Mouse (Mus musculus): Measurements from ENCODE around the gene Rnh1. TPM values are rescaled to one million over a fixed set of nuclear protein-coding genes. Genes with fewer than 3 reads are reported as not detected.
A peak's percentile ranks its signal among the peaks of the same experiment; 100 is the strongest.

The Rnh1 gene
- polyA plus RNA-seq, 1 experiment from 2014 or later, result 64.3 TPM

DNA sequence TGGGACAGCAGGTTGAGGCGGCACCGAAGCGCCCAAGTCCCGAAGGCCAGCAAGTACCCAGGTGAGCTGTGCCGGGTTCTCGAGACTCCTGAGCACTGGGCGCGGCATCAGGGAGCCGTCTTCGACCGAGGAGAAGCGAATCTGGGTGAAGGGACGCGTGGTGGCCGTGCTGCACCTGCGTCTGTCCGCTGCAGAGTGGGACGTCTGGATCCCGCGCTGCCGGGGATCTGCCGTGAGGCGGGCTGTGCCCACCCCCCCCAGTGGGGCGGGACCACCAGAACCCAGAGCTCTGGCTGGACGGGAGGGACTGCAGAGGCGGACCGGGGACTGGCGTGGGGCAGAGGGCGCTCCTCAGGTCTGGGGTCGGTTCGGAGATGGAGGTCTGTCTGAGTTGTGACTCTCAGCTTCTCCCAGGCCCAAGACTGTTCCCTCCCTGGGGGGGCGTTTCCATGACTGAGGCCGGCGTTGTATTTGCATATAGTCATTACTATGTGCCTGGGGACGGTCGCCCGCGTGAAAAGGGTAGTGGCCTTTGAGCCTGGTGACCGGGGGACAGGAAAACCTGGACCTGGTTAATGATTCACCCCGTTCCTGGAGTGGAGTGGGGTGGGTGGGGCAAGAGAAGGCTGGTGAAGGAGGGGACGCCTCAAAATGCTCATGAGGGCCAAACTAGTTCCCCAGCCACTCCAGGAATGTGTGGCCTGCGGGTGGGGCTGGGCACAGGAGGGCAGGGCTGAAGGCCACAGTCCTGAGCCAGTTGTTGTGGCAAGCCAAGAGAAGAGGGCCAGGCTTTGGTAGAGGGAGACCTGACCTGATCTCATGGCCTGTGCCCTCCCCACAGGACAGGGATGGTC lies 43.5 kb upstream of the Rnh1 start:
- WGBS (ENCODE audit: insufficient replicate concordance), result 1% methylated on average over 42 of the region's 42 CpGs
- peaks cover 97% of the 10 kb centered on the region for H3K4me1 ChIP-seq (replicated peaks)
- no peaks in the 10 kb centered on the region for H3K9me3 ChIP-seq (replicated peaks)
- peak overlapping the region; percentile 89 for H3K9ac ChIP-seq
- ATAC-seq (ENCODE audit: insufficient read depth), result peak; percentile 49
- H3K4me2 ChIP-seq, result peak overlapping the region; percentile 100
- peaks cover 35% of the 10 kb centered on the region for H3K36me3 ChIP-seq (replicated peaks)
- H3K27ac ChIP-seq (replicated peaks), result peak overlapping the region; percentile 92
- H3K4me3 ChIP-seq (replicated peaks), result peak overlapping the region; percentile 80
- H3K27me3 ChIP-seq, result no peaks in the 10 kb centered on the region

DNA sequence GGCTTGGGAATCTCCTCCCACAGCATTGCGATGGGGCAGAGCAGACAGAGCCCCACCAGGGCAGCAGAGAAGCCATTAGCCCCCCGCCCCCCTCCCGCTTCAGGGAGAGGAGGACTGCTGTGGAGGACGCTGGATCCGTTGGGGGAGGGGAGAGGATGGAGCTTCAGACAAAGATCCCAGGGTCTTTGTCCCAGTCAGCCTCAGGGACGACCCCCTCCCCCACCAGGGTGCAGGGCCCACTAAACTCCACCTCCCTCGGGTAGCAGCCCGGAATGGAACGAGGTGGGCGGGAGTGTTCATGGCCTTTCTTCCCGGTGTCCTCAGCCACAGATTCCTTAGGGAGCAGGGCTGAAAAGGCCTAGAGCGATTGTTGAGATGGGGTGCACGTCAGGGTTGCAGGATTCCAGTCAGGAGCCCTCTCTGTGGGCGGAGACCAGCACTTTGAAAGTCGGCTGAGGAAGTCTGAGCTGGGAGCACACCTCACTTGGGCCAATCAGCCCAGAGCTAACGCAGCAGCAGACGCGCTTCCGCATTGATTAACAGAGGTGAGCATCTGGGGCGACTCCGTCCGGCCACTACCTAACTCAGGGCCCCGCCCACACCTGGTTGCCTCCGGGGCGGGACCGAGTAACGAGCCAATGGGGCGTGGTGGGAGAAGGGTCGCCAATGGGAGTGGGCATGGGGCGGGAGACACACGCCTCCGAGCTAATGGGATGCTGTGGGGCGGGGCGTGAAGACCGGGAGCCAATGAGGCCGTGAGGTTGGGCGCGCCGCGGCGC lies 42.6 kb upstream of the Rnh1 start, which contains the start of gene Rassf7:
TSS of gene Rassf7 (plus strand) at position 760 of the 779 bp plus-strand sequence.
- Histone ChIP-seq H3K36me3 (replicated peaks) (peaks cover 31% of the 10 kb centered on the region), H3K4me2 (peak within 1 kb of the TSS; percentile 100), H3K9me3 (replicated peaks) (no peaks in the 10 kb centered on the region), H3K27ac (replicated peaks) (peak within 1 kb of the TSS; percentile 92), H3K27me3 (0 out of 2 replicates have a peak, but pooled peaks cover 4% of the 10 kb centered on the region), H3K9ac (peak within 1 kb of the TSS; percentile 89), H3K4me3 (replicated peaks) (peak within 1 kb of the TSS; percentile 80), H3K4me1 (replicated peaks) (peaks cover 97% of the 10 kb centered on the region)
- ATAC-seq (ENCODE audit: insufficient read depth), result peak; percentile 94
- 4% methylated on average over 41 of the region's 41 CpGs for WGBS (ENCODE audit: insufficient replicate concordance)

DNA sequence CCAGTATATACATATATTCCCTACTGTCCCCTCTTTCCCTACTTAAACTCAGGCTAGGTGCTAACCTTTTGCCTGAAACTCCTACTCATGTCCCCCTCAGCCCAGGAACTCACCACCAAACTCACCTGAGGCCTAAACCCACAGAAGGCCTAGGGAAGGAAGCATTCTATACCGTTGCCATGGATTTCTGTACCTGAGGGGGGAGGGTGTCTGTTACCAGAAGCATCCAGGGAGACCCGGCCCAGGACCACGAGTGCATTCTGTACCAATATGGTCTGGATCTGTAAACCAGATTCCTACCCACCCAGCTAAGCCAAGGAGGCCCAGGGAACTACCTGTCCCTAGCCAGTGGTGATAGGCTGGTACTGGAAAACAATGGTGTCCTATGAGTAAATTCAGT lies 41.7 kb upstream of the Rnh1 start:
- Histone ChIP-seq H3K27me3 (0 out of 2 replicates have a peak, but pooled peaks cover 4% of the 10 kb centered on the region), H3K27ac (replicated peaks) (peak overlapping the region; percentile 92), H3K4me1 (replicated peaks) (peaks cover 97% of the 10 kb centered on the region), H3K9ac (no peak overlapping the region), H3K36me3 (replicated peaks) (peaks cover 22% of the 10 kb centered on the region), H3K9me3 (replicated peaks) (no peaks in the 10 kb centered on the region), H3K4me2 (no peak overlapping the region; the same call in 1 of the 2 replicates), H3K4me3 (replicated peaks) (no peak overlapping the region)
- no peak for ATAC-seq (ENCODE audit: insufficient read depth)
- 81% methylated on average over 3 of the region's 3 CpGs for WGBS (ENCODE audit: insufficient replicate concordance)

DNA sequence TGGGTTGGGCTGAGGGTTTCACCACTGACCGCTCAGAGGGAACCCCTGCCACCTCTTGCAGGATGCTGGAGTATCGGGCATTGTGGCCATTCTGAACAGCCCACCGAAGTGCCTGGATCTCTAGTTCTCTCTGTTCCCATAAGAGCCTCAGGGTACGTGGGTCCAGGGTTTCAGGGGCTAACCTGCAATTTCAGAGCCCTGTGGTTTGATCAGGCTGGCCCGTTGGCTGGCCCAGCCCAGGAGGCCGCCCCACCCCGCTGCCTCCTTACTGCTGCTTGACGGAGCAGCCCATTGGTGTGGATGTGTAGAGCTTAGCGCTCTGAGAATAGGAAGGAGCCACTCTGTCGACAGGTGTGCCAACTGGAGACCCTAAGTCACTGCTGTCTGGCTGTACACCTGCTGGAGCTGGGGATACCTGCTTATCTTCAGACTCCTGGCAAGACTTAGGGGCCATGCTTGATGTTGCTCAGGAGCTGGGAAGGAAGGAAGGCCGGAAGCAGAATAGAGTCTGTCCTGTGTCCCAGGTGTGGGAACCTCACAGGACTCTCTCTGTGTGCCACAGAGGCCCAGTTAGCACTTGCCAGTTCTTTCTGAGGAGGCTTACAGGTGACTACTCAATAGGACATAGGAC lies 41.1 kb upstream of the Rnh1 start, which contains the start of gene Lmntd2:
TSS of gene Lmntd2 (minus strand) at position 476 of the 631 bp plus-strand sequence.
- peak within 1 kb of the TSS; percentile 100 for H3K4me2 ChIP-seq
- H3K27ac ChIP-seq (replicated peaks), result peak within 1 kb of the TSS; percentile 92
- peak within 1 kb of the TSS; percentile 80 for H3K4me3 ChIP-seq (replicated peaks)
- H3K9ac ChIP-seq, result peak within 1 kb of the TSS; percentile 57
- peaks cover 16% of the 10 kb centered on the region for H3K36me3 ChIP-seq (replicated peaks)
- ATAC-seq (ENCODE audit: insufficient read depth), result no peak
- no peaks in the 10 kb centered on the region for H3K9me3 ChIP-seq (replicated peaks)
- peaks cover 97% of the 10 kb centered on the region for H3K4me1 ChIP-seq (replicated peaks)
- 88% methylated on average over 11 of the region's 11 CpGs for WGBS (ENCODE audit: insufficient replicate concordance)
- 0 out of 2 replicates have a peak, but pooled peaks cover 4% of the 10 kb centered on the region for H3K27me3 ChIP-seq

DNA sequence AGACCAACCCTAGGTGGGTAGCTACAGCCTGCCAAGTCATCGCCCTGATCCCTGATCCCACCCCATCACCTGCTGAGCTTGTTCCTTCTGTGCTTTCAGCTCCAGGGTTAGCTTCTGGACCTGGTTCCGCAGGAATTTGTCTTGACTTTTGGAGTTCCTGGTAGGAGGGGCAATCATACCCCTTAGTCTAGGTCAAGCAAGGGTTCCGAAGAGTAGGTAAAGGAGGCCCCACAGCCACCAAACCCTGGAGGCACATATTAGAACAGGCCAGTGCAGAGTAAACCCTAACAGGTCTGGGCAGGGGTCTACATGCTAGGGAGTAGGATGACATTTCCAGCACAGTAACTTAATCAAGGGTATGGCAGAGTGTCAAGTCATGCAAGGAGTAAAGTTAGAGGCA lies 40.5 kb upstream of the Rnh1 start:
- WGBS (ENCODE audit: insufficient replicate concordance), result 81% methylated on average over 3 of the region's 3 CpGs
- Histone ChIP-seq H3K4me3 (replicated peaks) (no peak overlapping the region), H3K27me3 (0 out of 2 replicates have a peak, but pooled peaks cover 4% of the 10 kb centered on the region), H3K9ac (no peak overlapping the region), H3K27ac (replicated peaks) (peak overlapping the region; percentile 92), H3K36me3 (replicated peaks) (peaks cover 11% of the 10 kb centered on the region), H3K4me1 (replicated peaks) (peaks cover 97% of the 10 kb centered on the region), H3K9me3 (replicated peaks) (no peaks in the 10 kb centered on the region), H3K4me2 (no peak overlapping the region)
- ATAC-seq (ENCODE audit: insufficient read depth), result no peak

DNA sequence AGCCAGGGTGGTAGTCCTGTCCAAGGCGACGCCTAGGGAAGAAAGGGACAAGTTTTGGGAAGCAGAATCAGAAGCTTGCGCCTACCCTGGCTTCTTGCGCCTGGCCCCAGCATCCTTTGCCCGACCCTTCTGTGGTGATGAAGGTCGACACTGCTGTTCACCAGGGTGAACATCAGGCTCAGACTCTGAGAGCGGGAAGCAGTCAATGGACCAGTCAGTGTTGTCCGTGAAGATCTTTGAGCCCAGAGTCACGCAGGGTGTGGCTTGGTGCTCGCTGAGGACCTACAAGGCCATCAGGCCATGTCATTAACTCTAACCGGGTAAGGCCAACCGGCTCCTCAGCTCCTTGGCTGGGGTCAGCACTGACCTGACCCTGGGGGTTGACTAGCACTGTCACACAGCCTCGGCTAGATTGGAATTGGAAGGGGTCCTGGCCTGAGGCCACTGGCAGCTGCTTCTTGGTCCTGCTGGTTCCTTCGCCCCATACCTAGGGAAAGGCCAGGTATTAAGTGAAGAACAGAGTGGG lies 38.0 kb upstream of the Rnh1 start:
- Histone ChIP-seq H3K9ac (peak overlapping the region; percentile 15; the same call in 1 of the 2 replicates), H3K27ac (replicated peaks) (peak overlapping the region; percentile 91; the same call in 1 of the 2 replicates), H3K4me2 (peak overlapping the region; percentile 74; the same call in 1 of the 2 replicates), H3K4me3 (replicated peaks) (no peak overlapping the region), H3K9me3 (replicated peaks) (no peaks in the 10 kb centered on the region), H3K27me3 (0 out of 2 replicates have a peak, but pooled peaks cover 4% of the 10 kb centered on the region), H3K4me1 (replicated peaks) (peaks cover 98% of the 10 kb centered on the region), H3K36me3 (replicated peaks) (no peaks in the 10 kb centered on the region)
- 81% methylated on average over 14 of the region's 14 CpGs for WGBS (ENCODE audit: insufficient replicate concordance)
- ATAC-seq (ENCODE audit: insufficient read depth), result no peak

DNA sequence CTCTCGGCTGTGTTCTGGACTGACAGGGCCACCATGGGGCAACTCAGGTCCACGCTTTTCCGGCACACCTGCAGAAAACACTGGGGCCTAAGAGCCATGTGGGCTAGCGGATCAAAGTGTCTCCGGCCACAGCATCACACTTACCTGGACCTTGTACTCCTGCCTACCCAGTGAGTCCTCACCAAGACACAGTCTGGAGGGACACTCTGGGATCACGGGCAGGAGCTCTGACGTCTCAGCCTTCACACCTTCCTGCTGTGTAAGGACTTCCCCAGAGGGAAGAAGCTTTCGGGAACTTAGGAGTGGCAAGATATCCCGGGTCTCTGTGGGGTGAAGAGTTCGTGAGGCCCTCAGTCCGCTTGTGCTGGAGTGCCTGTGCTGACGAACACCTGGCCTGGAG lies 37.5 kb upstream of the Rnh1 start:
- H3K4me2 ChIP-seq, result peak overlapping the region; percentile 74
- 71% methylated on average over 12 of the region's 12 CpGs for WGBS (ENCODE audit: insufficient replicate concordance)
- H3K9me3 ChIP-seq (replicated peaks), result no peaks in the 10 kb centered on the region
- peak overlapping the region; percentile 28 for H3K4me3 ChIP-seq (replicated peaks)
- 0 out of 2 replicates have a peak, but pooled peaks cover 4% of the 10 kb centered on the region for H3K27me3 ChIP-seq
- ATAC-seq (ENCODE audit: insufficient read depth), result no peak
- H3K36me3 ChIP-seq (replicated peaks), result no peaks in the 10 kb centered on the region
- H3K27ac ChIP-seq (replicated peaks), result peak overlapping the region; percentile 91
- H3K9ac ChIP-seq, result peak overlapping the region; percentile 57; the same call in 1 of the 2 replicates
- H3K4me1 ChIP-seq (replicated peaks), result peaks cover 98% of the 10 kb centered on the region

DNA sequence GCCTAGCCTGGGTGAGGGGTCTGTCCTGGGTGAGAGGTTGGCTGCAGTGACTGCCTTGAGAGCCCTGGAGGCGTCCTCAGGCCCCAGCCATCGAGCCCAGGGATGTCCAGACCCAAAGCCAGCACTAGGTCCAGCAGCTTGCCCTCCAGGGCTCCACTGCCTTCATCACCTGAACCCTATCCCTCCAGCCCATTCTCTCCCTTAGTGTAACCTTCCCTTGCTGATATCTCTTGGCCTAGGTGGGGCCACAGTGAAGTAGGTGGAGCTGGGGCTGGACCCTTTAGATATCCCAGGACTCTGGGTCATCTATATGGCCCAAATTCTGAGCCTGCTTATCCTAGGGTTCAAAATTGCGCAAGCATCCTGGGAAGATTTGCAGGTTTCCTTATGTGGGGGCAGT lies 36.9 kb upstream of the Rnh1 start:
- H3K36me3 ChIP-seq (replicated peaks), result no peaks in the 10 kb centered on the region
- H3K27ac ChIP-seq (replicated peaks), result peak overlapping the region; percentile 91
- peak overlapping the region; percentile 74 for H3K4me2 ChIP-seq
- 47% methylated on average over 3 of the region's 3 CpGs for WGBS (ENCODE audit: insufficient replicate concordance)
- H3K27me3 ChIP-seq, result 0 out of 2 replicates have a peak, but pooled peaks cover 4% of the 10 kb centered on the region
- peaks cover 98% of the 10 kb centered on the region for H3K4me1 ChIP-seq (replicated peaks)
- ATAC-seq (ENCODE audit: insufficient read depth), result peak; percentile 93
- peak overlapping the region; percentile 57 for H3K9ac ChIP-seq
- no peaks in the 10 kb centered on the region for H3K9me3 ChIP-seq (replicated peaks)
- peak overlapping the region; percentile 28 for H3K4me3 ChIP-seq (replicated peaks)

DNA sequence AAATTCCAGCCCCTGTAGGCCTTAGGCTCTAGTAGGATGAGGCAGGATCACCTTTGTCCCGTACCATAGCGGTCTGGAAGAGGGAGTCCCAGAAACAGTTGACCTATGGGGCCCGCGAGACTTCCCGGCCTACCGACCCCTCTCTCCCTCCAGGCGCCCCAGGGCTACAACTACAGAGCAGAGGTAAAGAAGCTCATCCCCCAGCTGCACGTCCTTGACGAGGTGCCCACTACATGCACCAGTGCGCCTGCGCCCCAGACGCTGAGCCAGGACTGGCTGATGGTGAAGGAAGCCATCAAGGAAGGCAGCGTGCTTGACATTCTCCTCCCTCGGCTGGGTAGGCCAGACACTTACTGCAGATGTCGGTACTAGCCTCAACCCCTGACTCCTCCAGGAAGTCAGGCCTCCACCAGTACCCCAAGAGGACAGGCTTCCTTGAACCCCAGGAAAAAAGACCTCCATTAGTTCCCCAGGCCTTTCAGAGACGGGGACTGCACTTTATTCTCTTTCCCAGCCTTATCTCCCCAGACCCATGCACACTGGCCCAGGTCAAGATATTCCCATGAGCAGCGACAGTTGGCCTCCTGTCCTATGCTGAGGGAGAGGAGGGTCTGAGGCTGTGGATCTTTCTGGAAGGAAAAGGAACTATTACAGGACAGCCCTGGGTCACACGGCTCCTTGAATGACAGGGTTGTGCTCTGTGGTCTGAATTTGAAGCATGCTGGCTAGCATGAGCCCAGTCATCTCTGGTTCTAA lies 33.7 kb upstream of the Rnh1 start:
- Histone ChIP-seq H3K27ac (replicated peaks) (peak overlapping the region; percentile 91), H3K27me3 (0 out of 2 replicates have a peak, but pooled peaks cover 4% of the 10 kb centered on the region), H3K4me1 (replicated peaks) (peaks cover 74% of the 10 kb centered on the region), H3K4me2 (peak overlapping the region; percentile 18; the same call in 1 of the 2 replicates), H3K36me3 (replicated peaks) (no peaks in the 10 kb centered on the region), H3K9ac (peak overlapping the region; percentile 35; the same call in 1 of the 2 replicates), H3K9me3 (replicated peaks) (no peaks in the 10 kb centered on the region), H3K4me3 (replicated peaks) (no peak overlapping the region)
- WGBS (ENCODE audit: insufficient replicate concordance), result 76% methylated on average over 18 of the region's 18 CpGs
- ATAC-seq (ENCODE audit: insufficient read depth), result peak; percentile 36; the same call in 1 of the 2 replicates

DNA sequence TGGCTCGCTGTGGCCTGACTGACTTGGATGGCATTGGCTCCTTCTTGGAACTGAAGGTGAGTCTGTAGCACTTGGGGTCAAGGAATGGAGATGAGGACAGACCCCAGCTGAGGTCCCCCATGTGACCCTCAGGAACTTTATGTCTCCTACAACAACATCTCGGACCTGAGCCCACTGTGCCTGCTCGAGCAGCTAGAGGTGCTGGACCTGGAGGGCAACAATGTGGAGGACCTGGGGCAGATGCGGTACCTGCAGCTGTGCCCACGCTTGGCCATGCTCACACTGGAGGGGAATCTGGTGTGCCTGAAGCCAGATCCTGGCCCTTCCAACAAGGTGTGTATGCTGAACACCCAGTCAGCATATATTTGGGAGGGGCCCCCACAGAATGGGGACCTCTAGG lies 32.8 kb upstream of the Rnh1 start:
- H3K4me2 ChIP-seq, result no peak overlapping the region
- no peak overlapping the region for H3K9ac ChIP-seq
- ATAC-seq (ENCODE audit: insufficient read depth), result no peak
- peak overlapping the region; percentile 91; the same call in 1 of the 2 replicates for H3K27ac ChIP-seq (replicated peaks)
- H3K4me1 ChIP-seq (replicated peaks), result peaks cover 70% of the 10 kb centered on the region
- whole genome bisulfite sequencing (ENCODE audit: insufficient replicate concordance), result 84% methylated on average over 5 of the region's 5 CpGs
- H3K36me3 ChIP-seq (replicated peaks), result no peaks in the 10 kb centered on the region
- no peaks in the 10 kb centered on the region for H3K9me3 ChIP-seq (replicated peaks)
- no peak overlapping the region for H3K4me3 ChIP-seq (replicated peaks)
- H3K27me3 ChIP-seq, result no peaks in the 10 kb centered on the region
